Mouse (Mus musculus) C2C12 (cell line): ENCODE data around the gene Slco6c1. TPM values are rescaled to one million over a fixed set of nuclear protein-coding genes. Genes with fewer than 3 reads are reported as not detected.

Experiments used
- H3K27me3 ChIP-seq: one replicate; pipeline ENCODE4 v1.6.1; 2011; ENCODE audit not compliant: control insufficient read depth, insufficient read depth, insufficient read length
- H3K36me3 ChIP-seq: one replicate; pipeline ENCODE4 v1.6.1; 2011; ENCODE audit not compliant: control insufficient read depth, insufficient read depth
- H3K4me3 ChIP-seq: one replicate; pipeline ENCODE4 v1.5.1; 2011; ENCODE audit warnings: mild to moderate bottlenecking, control low read depth; ENCODE audit not compliant: poor library complexity, insufficient read depth, severe bottlenecking
- H3K79me2 ChIP-seq: one replicate; pipeline ENCODE4 v1.6.1; 2011; ENCODE audit not compliant: control insufficient read depth, insufficient read depth
- H3K79me3 ChIP-seq: one replicate; pipeline ENCODE4 v1.6.1; 2011; ENCODE audit warnings: low read depth, control low read depth
- H3ac ChIP-seq: one replicate; pipeline ENCODE3; 2011; ENCODE audit warnings: low read depth; ENCODE audit not compliant: control insufficient read depth, insufficient read length
- CEBPB ChIP-seq: IDR thresholded peaks from one replicate; pipeline ENCODE4 v1.6.1; 2011; ENCODE audit warnings: low read depth, mild to moderate bottlenecking, control low read depth, moderate library complexity
- CTCF ChIP-seq: IDR thresholded peaks from one replicate; pipeline ENCODE4 v1.5.1; 2011; ENCODE audit not compliant: control insufficient read depth, insufficient read depth, insufficient read length
- FOSL1 ChIP-seq: IDR thresholded peaks from one replicate; pipeline ENCODE4 v1.8.0; 2011; ENCODE audit warnings: mild to moderate bottlenecking, low read length; ENCODE audit not compliant: poor library complexity, insufficient read depth, severe bottlenecking
- MAX ChIP-seq: IDR thresholded peaks from one replicate; pipeline ENCODE4 v1.6.1; 2011; ENCODE audit warnings: mild to moderate bottlenecking, control low read depth
- MYOD1 ChIP-seq: IDR thresholded peaks from one replicate; pipeline ENCODE4 v1.6.1; 2011; ENCODE audit warnings: low read depth; ENCODE audit not compliant: control insufficient read depth, insufficient read length
- MYOG ChIP-seq: IDR thresholded peaks from one replicate; pipeline ENCODE4 v1.6.1; 2011; ENCODE audit not compliant: control insufficient read depth, insufficient read length; ENCODE audit errors: extremely low read depth
- USF1 ChIP-seq: IDR thresholded peaks from one replicate; pipeline ENCODE4 v1.6.1; 2011; ENCODE audit warnings: low read depth, mild to moderate bottlenecking, control low read depth, moderate library complexity
- long read RNA-seq, 2 experiments: library from polyadenylated mRNA; unstranded; transcript quantifications; one replicate each; pipeline ENCODE4 v2.0.0; 2019 to 2020
- polyA plus RNA-seq: library from polyadenylated mRNA; unstranded; fragments of >200 nt; fragmentation: generic; extraction: Trizol; gene quantifications from one replicate; pipeline ENCODE4 v1.2.1, GENCODE M21; 2012; ENCODE audit warnings: missing spikeins

The Slco6c1 gene
- polyA plus RNA-seq: not detected
- long read RNA-seq, experiment 1: 0 reads
- long read RNA-seq, experiment 2: 0 reads

DNA sequence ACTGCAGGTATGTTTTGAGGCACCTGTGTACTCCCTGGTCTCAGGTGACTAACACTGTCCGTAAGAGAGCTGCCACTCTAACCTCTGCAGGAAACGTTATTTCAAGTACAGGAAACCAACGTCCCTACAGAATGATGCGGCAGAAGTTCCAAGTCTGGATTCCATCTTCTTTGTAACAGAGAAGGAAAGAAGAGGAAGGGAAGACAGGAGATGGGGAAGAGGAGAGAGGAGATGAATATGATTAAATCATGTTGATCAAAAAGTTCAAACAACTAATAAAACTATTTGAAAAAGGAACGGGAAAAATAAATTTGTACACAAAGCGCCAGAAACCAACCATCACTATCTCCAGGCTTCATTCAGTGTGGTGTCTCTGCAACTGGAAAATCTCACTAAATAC is at the start of gene Slco6c1:
Gene Slco6c1 (minus strand): TSS at position 101 of the 400 bp plus-strand sequence.
- no peak for TF ChIP-seq CTCF
- TF ChIP-seq MYOD1: no peak
- TF ChIP-seq USF1: no peak
- TF ChIP-seq CEBPB: no peak
- TF ChIP-seq MAX: no peak
- TF ChIP-seq MYOG: no peak
- TF ChIP-seq FOSL1: no peak
- Histone ChIP-seq H3K79me3 (no peaks in the 10 kb centered on the region), H3K27me3 (no peaks in the 10 kb centered on the region), H3K79me2 (no peaks in the 10 kb centered on the region), H3K4me3 (no peak within 1 kb of the TSS), H3ac (no peak within 1 kb of the TSS), H3K36me3 (no peaks in the 10 kb centered on the region)

DNA sequence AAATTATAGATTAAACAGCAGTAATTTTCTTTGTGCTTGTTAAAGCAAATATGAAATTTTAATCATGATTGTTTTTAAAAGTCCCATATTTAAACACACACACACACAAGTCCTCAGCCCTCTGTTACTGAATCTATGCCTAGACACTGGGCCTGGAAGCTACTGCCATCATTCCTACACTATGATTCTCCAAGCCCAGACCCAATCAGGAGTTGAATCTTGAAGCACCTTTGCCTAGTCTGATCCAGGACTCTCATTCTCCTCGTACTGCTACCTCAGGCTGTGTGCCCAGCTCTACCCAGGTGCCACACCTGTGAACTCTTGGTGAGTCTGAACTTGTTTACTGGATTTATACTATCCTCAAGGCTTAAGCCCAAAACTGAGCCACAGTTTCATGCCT is 89.1 kb downstream of the Slco6c1 start:
- no peak overlapping the region for H3K4me3 ChIP-seq
- H3K27me3 ChIP-seq: no peaks in the 10 kb centered on the region
- TF ChIP-seq CTCF: no peak
- no peak for TF ChIP-seq FOSL1
- TF ChIP-seq CEBPB: no peak
- TF ChIP-seq USF1: no peak
- TF ChIP-seq MYOG: no peak
- no peak for TF ChIP-seq MYOD1
- TF ChIP-seq MAX: no peak
- H3K79me3 ChIP-seq: no peaks in the 10 kb centered on the region
- no peak overlapping the region for H3ac ChIP-seq
- no peaks in the 10 kb centered on the region for H3K36me3 ChIP-seq
- no peaks in the 10 kb centered on the region for H3K79me2 ChIP-seq

DNA sequence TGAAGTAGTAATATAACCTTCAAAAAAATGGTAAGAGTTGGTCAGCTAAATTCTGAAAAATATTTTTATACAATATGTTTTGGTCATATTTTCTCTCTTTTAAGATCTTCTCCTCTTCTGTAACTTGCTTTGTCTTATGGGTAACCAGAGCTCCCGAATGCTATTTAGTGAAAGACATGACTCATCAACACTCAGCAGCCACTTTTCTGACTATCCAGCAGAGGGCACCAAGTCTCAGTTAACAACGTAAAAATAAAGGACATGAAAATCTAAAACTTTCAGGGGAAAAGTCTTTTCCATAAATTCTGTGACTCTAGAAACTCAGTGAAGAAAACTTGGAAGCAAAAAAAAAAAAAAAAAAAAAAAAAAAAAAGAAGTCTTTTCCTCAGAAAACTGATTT is 89.6 kb downstream of the Slco6c1 start:
- Histone ChIP-seq H3K79me3 (no peaks in the 10 kb centered on the region), H3K27me3 (no peaks in the 10 kb centered on the region), H3ac (no peak overlapping the region), H3K79me2 (no peaks in the 10 kb centered on the region), H3K4me3 (no peak overlapping the region), H3K36me3 (no peaks in the 10 kb centered on the region)
- TF ChIP-seq USF1 (no peak), MAX (no peak), MYOD1 (no peak), FOSL1 (no peak), MYOG (no peak), CTCF (no peak), CEBPB (no peak)

GRCm38 (mm10) chr1:97037955-97038354 is 90.1 kb downstream of the Slco6c1 start:
- Histone ChIP-seq H3K79me2 (no peaks in the 10 kb centered on the region), H3ac (no peak overlapping the region), H3K4me3 (no peak overlapping the region), H3K36me3 (no peaks in the 10 kb centered on the region), H3K27me3 (no peaks in the 10 kb centered on the region), H3K79me3 (no peaks in the 10 kb centered on the region)
- no peak for TF ChIP-seq MYOD1
- no peak for TF ChIP-seq CEBPB
- TF ChIP-seq MAX: no peak
- no peak for TF ChIP-seq USF1
- TF ChIP-seq FOSL1: no peak
- no peak for TF ChIP-seq CTCF
- no peak for TF ChIP-seq MYOG

DNA sequence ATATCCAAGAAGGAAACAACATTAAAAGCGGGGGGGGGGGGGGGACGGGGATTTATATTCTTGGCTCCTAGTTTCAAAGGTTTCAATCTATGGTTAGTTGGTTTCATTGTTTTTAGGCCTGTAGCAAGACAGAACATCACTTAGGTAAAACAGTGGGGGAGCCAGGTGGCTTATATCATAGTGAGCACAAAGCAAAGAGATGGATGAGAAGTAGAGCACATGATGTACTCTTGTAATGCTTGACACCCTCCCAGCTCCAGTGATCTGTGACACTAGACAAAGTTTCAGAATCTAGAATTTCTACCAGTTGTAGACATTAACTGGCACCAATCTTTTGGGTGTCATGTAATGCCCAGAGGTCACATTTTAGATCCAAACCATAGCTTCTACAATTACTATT is 106.7 kb downstream of the Slco6c1 start:
- Histone ChIP-seq H3K4me3 (no peak overlapping the region), H3K79me2 (no peaks in the 10 kb centered on the region), H3K27me3 (no peaks in the 10 kb centered on the region), H3ac (no peak overlapping the region), H3K36me3 (no peaks in the 10 kb centered on the region), H3K79me3 (no peaks in the 10 kb centered on the region)
- TF ChIP-seq CEBPB (no peak), MYOG (no peak), MAX (no peak), FOSL1 (no peak), USF1 (no peak), MYOD1 (no peak), CTCF (no peak)

DNA sequence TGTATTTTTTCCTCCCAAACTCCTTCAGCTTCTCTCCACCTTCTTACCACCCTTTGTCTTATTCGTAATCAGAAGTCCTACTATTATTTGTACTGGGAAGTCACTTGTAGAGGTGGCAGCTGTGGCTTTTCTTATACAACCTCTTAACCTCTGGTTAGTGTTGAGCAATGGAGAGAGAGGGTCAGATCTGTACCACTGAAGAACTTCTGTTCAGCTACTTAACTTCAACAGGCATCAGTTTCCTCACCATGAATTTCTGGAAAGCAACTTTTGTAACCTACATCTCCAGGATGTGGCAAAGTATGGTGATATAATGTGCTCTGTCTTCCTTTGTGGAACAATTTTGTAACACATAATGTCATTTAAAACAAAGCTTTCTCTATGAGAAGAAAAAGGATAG is 108.7 kb downstream of the Slco6c1 start:
- Histone ChIP-seq H3K79me2 (no peaks in the 10 kb centered on the region), H3K79me3 (no peaks in the 10 kb centered on the region), H3K36me3 (no peaks in the 10 kb centered on the region), H3ac (no peak overlapping the region), H3K27me3 (no peaks in the 10 kb centered on the region), H3K4me3 (no peak overlapping the region)
- TF ChIP-seq MYOD1 (no peak), MAX (no peak), CTCF (no peak), CEBPB (no peak), USF1 (no peak), MYOG (no peak), FOSL1 (no peak)
